Mouse (Mus musculus): Measurements from ENCODE around the gene Polr2i.

- TF ChIP-seq POLR2A (IDR thresholded peaks at IDR 0.05; ENCODE audit: borderline replicate concordance, extremely low read depth, insufficient read depth, insufficient read length, poor library complexity, severe bottlenecking) (peak; percentile 36; the same call in 1 of the 2 replicates), CTCF (IDR thresholded peaks at IDR 0.05; ENCODE audit: borderline replicate concordance, extremely low read depth, insufficient read depth, insufficient read length) (no peak)
Observed at GRCm38 (mm10) chr7:30231669-30232454, at the start of gene Polr2i, which contains the start of gene Tbcb.
